Mouse (Mus musculus) embryonic facial prominence, embryonic 11.5 days (tissue): ENCODE results near the gene Gm4450. TPM values are rescaled to one million over a fixed set of nuclear protein-coding genes. Genes with fewer than 3 reads are reported as not detected.
A peak's percentile ranks its signal among the peaks of the same experiment; 100 is the strongest.
"Not testable (repeated sequence)": the region's sequence is repeated elsewhere in the genome, so short reads cannot be mapped to it uniquely, and the experiment has no call there.

Experiments used
- ATAC-seq: fragments of 200-750 bp; cut with Nextera tagmentation; replicated peaks from 2 replicates; pipeline ENCODE4 v1.8.0; 2017; ENCODE audit warnings: low read depth; ENCODE audit not compliant: insufficient number of reproducible peaks, low FRiP score, low TSS enrichment
- DNase-seq: peaks from one replicate; pipeline ENCODE4 v3.0.0-alpha.2; 2015; ENCODE audit warnings: low spot score
- H3K27ac ChIP-seq: fragments of 300-500 bp; sonication (generic); replicated peaks from 2 replicates; pipeline ENCODE4 v1.5.1; 2014; ENCODE audit warnings: mild to moderate bottlenecking, low read depth, low read length, control low read depth
- H3K27me3 ChIP-seq: fragments of 300-500 bp; sonication (generic); 2 replicates; pipeline ENCODE4 v1.6.1; 2014; ENCODE audit warnings: mild to moderate bottlenecking, low read length, moderate library complexity, mixed read lengths; ENCODE audit not compliant: control insufficient read depth, insufficient read depth
- H3K36me3 ChIP-seq: fragments of 300-500 bp; sonication (generic); replicated peaks from 2 replicates; pipeline ENCODE4 v1.6.1; 2014; ENCODE audit warnings: low read depth, mild to moderate bottlenecking, low read length, moderate library complexity, mixed read lengths; ENCODE audit not compliant: control insufficient read depth, insufficient read depth
- H3K4me1 ChIP-seq: fragments of 300-500 bp; sonication (generic); 2 replicates; pipeline ENCODE4 v1.6.1; 2014; ENCODE audit warnings: low read length, mixed read lengths; ENCODE audit not compliant: control insufficient read depth, insufficient read depth
- H3K4me2 ChIP-seq: fragments of 300-500 bp; sonication (generic); 2 replicates; pipeline ENCODE4 v1.6.1; 2014; ENCODE audit warnings: low read depth, mild to moderate bottlenecking, control low read depth, low read length, moderate library complexity
- H3K4me3 ChIP-seq: fragments of 300-500 bp; sonication (generic); 2 replicates; pipeline ENCODE4 v1.5.1; 2014; ENCODE audit warnings: low read depth, low read length, control low read depth
- H3K9ac ChIP-seq: fragments of 300-500 bp; sonication (generic); replicated peaks from 2 replicates; pipeline ENCODE4 v1.6.1; 2014; ENCODE audit warnings: mild to moderate bottlenecking, control low read depth, low read length
- H3K9me3 ChIP-seq: fragments of 300-500 bp; sonication (generic); replicated peaks from 2 replicates; pipeline ENCODE4 v1.6.1; 2016; ENCODE audit warnings: mild to moderate bottlenecking, low read length, inconsistent platforms, mixed read lengths; ENCODE audit not compliant: control insufficient read depth
- WGBS: fragments of 180-500 bp; shearing (Covaris S2); extraction: QIAGEN DNeasy Blood & Tissue Kit; methylation state at CpG from one replicate; pipeline ENCODE4 v1.1.7; 2014; 5-methylcytosine and 5-hydroxymethylcytosine counted together
- polyA plus RNA-seq: library from polyadenylated mRNA; unstranded; fragments of >200 nt; fragmentation: Nextera tagmentation; extraction: Ambion mirVana; gene quantifications from 2 replicates; pipeline ENCODE4 v1.2.1, GENCODE M21; 2014

Gene Gm4450
- polyA plus RNA-seq, 1 experiment from 2014 or later, result not detected

DNA sequence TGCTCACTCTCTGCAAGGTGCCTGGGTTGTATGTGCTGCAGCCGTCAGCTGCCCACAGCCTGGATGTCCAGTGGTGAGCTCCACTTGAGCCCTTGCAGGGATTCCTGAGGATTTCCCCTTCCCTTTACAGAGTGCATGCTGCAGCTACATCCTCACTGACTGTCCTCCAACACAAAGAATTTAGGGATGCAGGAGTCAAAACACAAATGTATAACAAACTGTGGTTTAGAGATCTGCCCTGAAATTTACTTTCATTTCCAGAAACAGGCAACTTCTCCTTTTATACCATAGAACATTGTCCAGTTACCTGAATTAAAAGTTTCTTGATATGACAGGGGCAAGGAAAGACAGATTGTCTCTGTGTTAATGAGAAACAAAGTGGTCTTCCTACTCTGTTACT lies 13.0 kb downstream of the Gm4450 start:
- not testable (repeated sequence) for H3K27ac ChIP-seq, H3K9ac ChIP-seq, H3K9me3 ChIP-seq, H3K27me3 ChIP-seq, ATAC-seq, H3K4me2 ChIP-seq, H3K4me3 ChIP-seq, H3K4me1 ChIP-seq, H3K36me3 ChIP-seq, DNase-seq
- no CpG with 5 or more reads among the region's 1 CpGs for WGBS

DNA sequence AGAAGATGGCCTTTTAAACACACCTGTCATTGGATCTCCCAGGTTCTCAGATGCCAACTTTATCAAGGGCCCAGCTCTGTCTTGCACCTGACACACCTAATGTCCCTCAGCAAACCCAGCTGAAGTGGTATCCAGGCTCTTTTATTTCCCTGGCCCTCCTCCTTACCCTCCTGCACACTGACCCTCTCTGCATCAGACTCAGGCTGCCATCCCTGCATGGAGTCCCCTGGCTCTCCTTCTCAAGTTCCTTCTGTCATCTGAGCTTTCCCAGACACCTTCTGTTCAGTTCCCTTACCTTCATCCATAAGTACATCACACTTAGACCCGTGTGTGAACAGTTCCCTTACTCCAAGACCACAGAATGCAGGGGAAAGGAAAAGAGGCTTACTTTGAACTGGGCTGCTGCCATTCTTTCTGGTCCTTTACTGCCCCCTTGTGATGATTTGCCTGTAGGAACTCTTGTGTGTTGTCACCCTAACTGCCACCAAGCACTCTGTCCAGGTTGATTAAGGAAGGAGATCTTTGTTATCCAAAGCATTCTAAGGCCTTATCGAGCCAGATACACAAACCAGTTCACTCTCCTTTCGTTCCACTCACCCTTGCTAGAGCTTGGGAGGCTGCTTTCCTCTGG lies 13.7 kb downstream of the Gm4450 start:
- not testable (repeated sequence) for H3K4me1 ChIP-seq, DNase-seq, H3K27ac ChIP-seq, H3K4me3 ChIP-seq, ATAC-seq, H3K36me3 ChIP-seq, H3K27me3 ChIP-seq, H3K9ac ChIP-seq, H3K4me2 ChIP-seq, H3K9me3 ChIP-seq
- 20% methylated on average over 3 of the region's 3 CpGs for WGBS

DNA sequence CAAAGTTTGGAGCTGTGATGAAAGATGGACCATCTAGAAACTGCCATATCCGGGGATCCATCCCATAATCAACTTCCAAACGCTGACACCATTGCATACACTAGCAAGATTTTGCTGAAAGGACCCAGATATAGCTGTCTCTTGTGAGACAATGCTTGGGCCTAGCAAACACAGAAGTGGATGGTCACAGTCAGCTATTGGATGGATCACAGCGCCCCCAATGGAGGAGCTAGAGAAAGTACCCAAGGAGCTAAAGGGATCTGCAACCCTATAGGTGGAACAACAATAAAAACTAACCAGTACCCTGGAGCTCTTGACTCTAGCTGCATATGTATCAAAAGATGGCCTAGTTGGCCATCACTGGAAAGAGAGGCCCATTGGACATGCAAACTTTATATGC lies 14.7 kb downstream of the Gm4450 start:
- not testable (repeated sequence) for H3K9me3 ChIP-seq, H3K4me1 ChIP-seq, DNase-seq, ATAC-seq, H3K27me3 ChIP-seq, H3K27ac ChIP-seq, H3K4me2 ChIP-seq, H3K4me3 ChIP-seq, H3K9ac ChIP-seq, H3K36me3 ChIP-seq
- WGBS, result 36% methylated on average over 3 of the region's 3 CpGs

GRCm38 (mm10) chr3:98435030-98435429 lies 21.9 kb downstream of the Gm4450 start:
- H3K9ac ChIP-seq, result no peak overlapping the region
- DNase-seq (no peak), ATAC-seq (no peak)
- H3K9me3 ChIP-seq, result no peaks in the 10 kb centered on the region
- WGBS, result 80% methylated on average over 1 of the region's 1 CpGs
- H3K4me3 ChIP-seq, result no peak overlapping the region
- no peaks in the 10 kb centered on the region for H3K27me3 ChIP-seq
- H3K36me3 ChIP-seq, result no peaks in the 10 kb centered on the region
- H3K4me1 ChIP-seq, result no peaks in the 10 kb centered on the region
- H3K27ac ChIP-seq, result no peak overlapping the region
- H3K4me2 ChIP-seq, result no peak overlapping the region

GRCm38 (mm10) chr3:98434088-98434816 lies 22.7 kb downstream of the Gm4450 start:
- ATAC-seq (no peak), DNase-seq (no peak)
- Histone ChIP-seq H3K9ac (no peak overlapping the region), H3K4me2 (no peak overlapping the region), H3K9me3 (no peaks in the 10 kb centered on the region), H3K4me1 (no peaks in the 10 kb centered on the region), H3K27ac (no peak overlapping the region), H3K27me3 (peaks cover 4% of the 10 kb centered on the region; the same call in 1 of the 2 replicates), H3K36me3 (no peaks in the 10 kb centered on the region), H3K4me3 (no peak overlapping the region)
- 17% methylated on average over 1 of the region's 1 CpGs for WGBS

- Histone ChIP-seq H3K27ac (no peak overlapping the region), H3K27me3 (peaks cover 20% of the 10 kb centered on the region), H3K4me2 (no peak overlapping the region; the same call in 1 of the 2 replicates), H3K9me3 (no peaks in the 10 kb centered on the region), H3K4me1 (no peaks in the 10 kb centered on the region), H3K9ac (no peak overlapping the region), H3K36me3 (no peaks in the 10 kb centered on the region), H3K4me3 (no peak overlapping the region)
- DNase-seq, result no peak
- 13% methylated on average over 8 of the region's 8 CpGs for WGBS
- no peak for ATAC-seq
Observed at GRCm38 (mm10) chr3:98428928-98429525, 27.9 kb downstream of the Gm4450 start.

GRCm38 (mm10) chr3:98428449-98428775 lies 28.5 kb downstream of the Gm4450 start:
- ATAC-seq (0 out of 2 replicates have a peak, but pooled peaks have one; percentile 5), DNase-seq (no peak)
- peak overlapping the region; percentile 57 for H3K4me3 ChIP-seq
- peaks cover 20% of the 10 kb centered on the region for H3K27me3 ChIP-seq
- H3K36me3 ChIP-seq, result no peaks in the 10 kb centered on the region
- 1% methylated on average over 17 of the region's 17 CpGs for WGBS
- H3K9ac ChIP-seq, result peak overlapping the region; percentile 50; the same call in 1 of the 2 replicates
- peak overlapping the region; percentile 99 for H3K4me2 ChIP-seq
- H3K27ac ChIP-seq, result no peak overlapping the region
- H3K4me1 ChIP-seq, result no peaks in the 10 kb centered on the region
- H3K9me3 ChIP-seq, result no peaks in the 10 kb centered on the region
